ENCODE assay signal across 8 mouse cellular contexts in the genomic region with DNA sequence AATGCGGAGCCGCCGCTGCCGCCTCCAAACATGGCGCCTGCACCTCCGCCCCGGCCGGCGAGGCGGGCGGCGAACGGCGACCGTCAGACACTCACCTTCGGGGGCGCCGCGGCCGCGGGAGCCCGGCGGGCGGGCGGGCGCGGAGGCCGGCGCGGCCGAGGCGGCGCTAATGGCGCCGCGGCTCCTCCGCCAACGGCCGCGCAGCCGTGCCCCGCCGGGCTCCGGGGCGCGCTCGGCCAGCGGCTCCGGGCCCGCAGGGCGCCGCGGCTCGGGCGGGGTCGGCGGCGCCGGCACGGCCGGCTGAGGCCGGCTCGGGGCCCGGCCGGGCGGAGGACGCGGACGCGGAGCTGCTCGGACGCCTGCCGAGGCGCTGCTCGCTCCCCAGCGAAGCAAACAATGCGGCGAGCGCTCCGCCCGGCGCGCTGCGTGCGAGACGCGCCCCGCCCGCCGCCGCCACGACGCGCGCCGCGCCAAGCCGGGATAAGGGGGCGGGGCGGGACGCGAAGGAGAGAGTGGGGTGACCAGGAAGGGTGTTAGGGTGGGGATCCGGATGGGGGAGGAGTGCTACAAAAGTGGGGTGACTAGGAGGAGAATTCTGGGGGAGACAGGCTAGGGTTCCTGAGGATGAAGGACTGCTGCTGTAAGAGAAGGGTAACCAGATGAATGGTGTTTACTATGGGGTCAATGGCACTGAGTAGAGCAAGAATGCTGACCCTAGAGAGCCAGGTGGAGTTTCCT. TPM values are rescaled to one million over a fixed set of nuclear protein-coding genes. Genes with fewer than 3 reads are reported as not detected.
DNase-seq lines count a peak whose midpoint lies in the region; ATAC-seq and TF ChIP-seq lines count a peak whose summit lies in the region.

A gene (minus strand): TSS at position 400 of the 738 bp plus-strand sequence.

- H3K27me3 ChIP-seq in forebrain, embryonic 10.5 days (ENCODE audit: poor library complexity, severe bottlenecking) = no peaks in the 10 kb centered on the region
- no peaks in the 10 kb centered on the region for H3K27me3 ChIP-seq in heart, embryonic 14.5 days (ENCODE audit: control insufficient read depth, insufficient read depth, low read length)
- no peaks in the 10 kb centered on the region for H3K27me3 ChIP-seq in liver, embryonic 14.5 days (ENCODE audit: control insufficient read depth, insufficient read depth, low read length)
- no peaks in the 10 kb centered on the region for H3K27me3 ChIP-seq in neural tube, embryonic 11.5 days (ENCODE audit: control insufficient read depth, insufficient read depth, low read length)
- H3K27me3 ChIP-seq in stomach, embryonic 16.5 days (ENCODE audit: control insufficient read depth, insufficient read depth, low read length) = no peaks in the 10 kb centered on the region

- TF ChIP-seq CTCF in liver, embryonic 14.5 days (IDR thresholded peaks at IDR 0.05; ENCODE audit: low read depth) = no peak

- peak; percentile 75 for DNase-seq in CD4-positive, CD25-positive, alpha-beta regulatory T cell, adult 2 months (ENCODE audit: low read depth, low spot score)
- DNase-seq in brain, embryonic 18.5 days (ENCODE audit: low read depth, low spot score) = peak; percentile 46
- peak; percentile 71 for DNase-seq in forebrain, embryonic 10.5 days (ENCODE audit: extremely low spot score, low spot score)
- DNase-seq in kidney, postnatal 14 days = peak; percentile 90
- DNase-seq in liver, embryonic 14.5 days (ENCODE audit: low read depth in 3 of 3, low spot score in 3 of 3) = peak; percentile 44 to 56 (median 52)
- DNase-seq in neural tube, embryonic 11.5 days (ENCODE audit: low spot score) = peak; percentile 84

- no peak for TF ChIP-seq EP300 in liver, embryonic 14.5 days (IDR thresholded peaks at IDR 0.05; ENCODE audit: low read depth)

- peak within 1 kb of the TSS; percentile 94 for H3K4me2 ChIP-seq in heart, embryonic 14.5 days (ENCODE audit: low read length)
- peak within 1 kb of the TSS; percentile 88 for H3K4me2 ChIP-seq in liver, embryonic 14.5 days (ENCODE audit: low read depth)
- H3K4me2 ChIP-seq in neural tube, embryonic 11.5 days (ENCODE audit: low read depth) = peak within 1 kb of the TSS; percentile 93
- H3K4me2 ChIP-seq in stomach, embryonic 16.5 days (ENCODE audit: low read depth, low read length) = peak within 1 kb of the TSS; percentile 76

- no peaks in the 10 kb centered on the region for H3K9me3 ChIP-seq in forebrain, embryonic 10.5 days
- H3K9me3 ChIP-seq in heart, embryonic 14.5 days (ENCODE audit: control insufficient read depth, low read length) = no peaks in the 10 kb centered on the region
- no peaks in the 10 kb centered on the region for H3K9me3 ChIP-seq in liver, embryonic 14.5 days (ENCODE audit: control insufficient read depth, low read length)
- H3K9me3 ChIP-seq in neural tube, embryonic 11.5 days (ENCODE audit: control insufficient read depth, low read length) = no peaks in the 10 kb centered on the region
- no peaks in the 10 kb centered on the region for H3K9me3 ChIP-seq in stomach, embryonic 16.5 days (replicated peaks; ENCODE audit: control insufficient read depth, low read length)

- H3K36me3 ChIP-seq in forebrain, embryonic 10.5 days (replicated peaks) = peaks cover 27% of the 10 kb centered on the region
- H3K36me3 ChIP-seq in heart, embryonic 14.5 days (ENCODE audit: control insufficient read depth, insufficient read depth, low read length) = peaks cover 17% of the 10 kb centered on the region
- peaks cover 15% of the 10 kb centered on the region for H3K36me3 ChIP-seq in liver, embryonic 14.5 days (replicated peaks; ENCODE audit: control insufficient read depth, insufficient read depth, low read depth)
- H3K36me3 ChIP-seq in neural tube, embryonic 11.5 days (ENCODE audit: control insufficient read depth, insufficient read depth, low read length) = peaks cover 12% of the 10 kb centered on the region
- peaks cover 13% of the 10 kb centered on the region for H3K36me3 ChIP-seq in stomach, embryonic 16.5 days (ENCODE audit: control insufficient read depth, insufficient read depth, low read length)

- ATAC-seq in heart, embryonic 14.5 days (ENCODE audit: insufficient number of reproducible peaks, insufficient read depth, low FRiP score, low read depth) = peak; percentile 74
- peak; percentile 82 for ATAC-seq in liver, embryonic 14.5 days (ENCODE audit: insufficient read depth)
- peak; percentile 79 for ATAC-seq in neural tube, embryonic 11.5 days (ENCODE audit: insufficient read depth, low FRiP score, low TSS enrichment)
- peak; percentile 86 for ATAC-seq in stomach, embryonic 16.5 days (ENCODE audit: insufficient read depth, low FRiP score)

- 8% methylated on average over 103 of the region's 103 CpGs for WGBS in forebrain, embryonic 10.5 days
- under 1% methylated on average over 89 of the region's 103 CpGs for WGBS in heart, embryonic 14.5 days
- 0% methylated on average over 74 of the region's 103 CpGs for WGBS in liver, embryonic 14.5 days (ENCODE audit: insufficient replicate concordance)
- under 1% methylated on average over 74 of the region's 103 CpGs for WGBS in neural tube, embryonic 11.5 days
- under 1% methylated on average over 64 of the region's 103 CpGs for WGBS in stomach, embryonic 16.5 days

- H3K4me1 ChIP-seq in forebrain, embryonic 10.5 days = peaks cover 27% of the 10 kb centered on the region
- H3K4me1 ChIP-seq in heart, embryonic 14.5 days (ENCODE audit: control insufficient read depth in 2 of 2, insufficient read depth in 2 of 2, low read length in 2 of 2) = peaks cover 12 to 28% of the 10 kb centered on the region in 2 experiments
- peaks cover 19 to 32% of the 10 kb centered on the region in 2 experiments for H3K4me1 ChIP-seq in liver, embryonic 14.5 days (replicated peaks; ENCODE audit: control insufficient read depth in 2 of 2, insufficient read depth in 2 of 2, low read length in 1 of 2)
- peaks cover 9% of the 10 kb centered on the region for H3K4me1 ChIP-seq in neural tube, embryonic 11.5 days (ENCODE audit: control insufficient read depth, insufficient read depth, low read length)
- H3K4me1 ChIP-seq in stomach, embryonic 16.5 days (ENCODE audit: control insufficient read depth, insufficient read depth, low read length) = peaks cover 28% of the 10 kb centered on the region

- H3K4me3 ChIP-seq in forebrain, embryonic 10.5 days = peak within 1 kb of the TSS; percentile 99
- H3K4me3 ChIP-seq in heart, embryonic 14.5 days (ENCODE audit: control insufficient read depth in 1 of 2, insufficient read depth in 1 of 2, low read depth in 1 of 2, low read length in 2 of 2) = peak within 1 kb of the TSS; percentile 82 to 100
- H3K4me3 ChIP-seq in liver, embryonic 14.5 days (ENCODE audit: insufficient read depth in 1 of 2, low read depth in 2 of 2, low read length in 2 of 2) = peak within 1 kb of the TSS; percentile 90 to 95
- H3K4me3 ChIP-seq in neural tube, embryonic 11.5 days (ENCODE audit: low read depth, low read length) = peak within 1 kb of the TSS; percentile 100
- peak within 1 kb of the TSS; percentile 94 for H3K4me3 ChIP-seq in stomach, embryonic 16.5 days (replicated peaks; ENCODE audit: low read length)

- peak within 1 kb of the TSS; percentile 98 for H3K27ac ChIP-seq in forebrain, embryonic 10.5 days
- H3K27ac ChIP-seq in heart, embryonic 14.5 days (replicated peaks in 1 of 2; ENCODE audit: control insufficient read depth in 1 of 2, insufficient read depth in 1 of 2, low read depth in 2 of 2, low read length in 2 of 2) = peak within 1 kb of the TSS; percentile 54 to 91
- H3K27ac ChIP-seq in liver, embryonic 14.5 days = peak within 1 kb of the TSS; percentile 47
- H3K27ac ChIP-seq in neural tube, embryonic 11.5 days (ENCODE audit: low read depth, low read length) = peak within 1 kb of the TSS; percentile 89
- peak within 1 kb of the TSS; percentile 90 for H3K27ac ChIP-seq in stomach, embryonic 16.5 days (ENCODE audit: low read length)

- H3K9ac ChIP-seq in heart, embryonic 14.5 days (ENCODE audit: low read length) = peak within 1 kb of the TSS; percentile 99
- peak within 1 kb of the TSS; percentile 88 for H3K9ac ChIP-seq in liver, embryonic 14.5 days (replicated peaks)
- peak within 1 kb of the TSS; percentile 99 for H3K9ac ChIP-seq in neural tube, embryonic 11.5 days (ENCODE audit: low read length)
- H3K9ac ChIP-seq in stomach, embryonic 16.5 days (ENCODE audit: low read length) = peak within 1 kb of the TSS; percentile 97

RNA-seq across cellular contexts. Expression of the gene that starts here (rescaled TPM):
- polyA plus RNA-seq in forebrain, embryonic 10.5 days (2016; fragmentation: Nextera tagmentation; extraction: Ambion mirVana) = 21.7 and 22.7 TPM in 2 replicates
- 15.3 TPM in 2 replicates for polyA plus RNA-seq in heart, embryonic 14.5 days (2014; fragmentation: Nextera tagmentation; extraction: Ambion mirVana)
- 4.1 and 6.1 TPM in 2 replicates for polyA plus RNA-seq in liver, embryonic 14.5 days (2012; rRNA removed)
- polyA plus RNA-seq in liver, embryonic 14.5 days (2014; fragmentation: Nextera tagmentation; extraction: Ambion mirVana) = 5.5 and 7.1 TPM in 2 replicates
- 23.4 and 25.9 TPM in 2 replicates for polyA plus RNA-seq in neural tube, embryonic 11.5 days (2014; fragmentation: Nextera tagmentation; extraction: Ambion mirVana)
- 18.6 and 20.3 TPM in 2 replicates for polyA plus RNA-seq in stomach, embryonic 16.5 days (2015; fragmentation: Nextera tagmentation; extraction: Ambion mirVana)

Comparison
In these comparisons a context has a peak if more than half of its experiments do, and no peak if none do; other contexts are left out.
1. Peak in every context shown above with its lines: DNase-seq, ATAC-seq, H3K4me3 ChIP-seq and H3K27ac ChIP-seq.
2. H3K27ac ChIP-seq: peak in every context shown above with its lines; median percentile 98 in forebrain, embryonic 10.5 days; 90 in stomach, embryonic 16.5 days; 89 in neural tube, embryonic 11.5 days; 72 in heart, embryonic 14.5 days; 47 in liver, embryonic 14.5 days.